Mouse (Mus musculus) hematopoietic stem cell, adult 5-6 weeks (primary cell): ENCODE data around the gene Inka2. TPM values are rescaled to one million over a fixed set of nuclear protein-coding genes. Genes with fewer than 3 reads are reported as not detected.

Experiments
- ATAC-seq, 2 experiments: fragments of 125-278 bp in 1 of 2; replicated peaks in 1 of 2; 2 replicates each; pipeline ENCODE4 v1.8.0; 2016 to 2017; ENCODE audit warnings: inconsistent platforms in 2 of 2, mild to moderate bottlenecking in 2 of 2, moderate number of reproducible peaks in 2 of 2, low read depth in 1 of 2, moderate TSS enrichment in 1 of 2; ENCODE audit not compliant: low FRiP score in 2 of 2, poor library complexity in 2 of 2, severe bottlenecking in 2 of 2, insufficient read depth in 1 of 2, low TSS enrichment in 1 of 2
- total RNA-seq: library from RNA; stranded (forward); fragments of 172-1452, 232-1000 nt; gene quantifications from 2 replicates; pipeline ENCODE4 v1.2.3, GENCODE M21; 2017

The Inka2 gene
- total RNA-seq, 1 experiment from 2014 or later: 0.30 TPM

DNA sequence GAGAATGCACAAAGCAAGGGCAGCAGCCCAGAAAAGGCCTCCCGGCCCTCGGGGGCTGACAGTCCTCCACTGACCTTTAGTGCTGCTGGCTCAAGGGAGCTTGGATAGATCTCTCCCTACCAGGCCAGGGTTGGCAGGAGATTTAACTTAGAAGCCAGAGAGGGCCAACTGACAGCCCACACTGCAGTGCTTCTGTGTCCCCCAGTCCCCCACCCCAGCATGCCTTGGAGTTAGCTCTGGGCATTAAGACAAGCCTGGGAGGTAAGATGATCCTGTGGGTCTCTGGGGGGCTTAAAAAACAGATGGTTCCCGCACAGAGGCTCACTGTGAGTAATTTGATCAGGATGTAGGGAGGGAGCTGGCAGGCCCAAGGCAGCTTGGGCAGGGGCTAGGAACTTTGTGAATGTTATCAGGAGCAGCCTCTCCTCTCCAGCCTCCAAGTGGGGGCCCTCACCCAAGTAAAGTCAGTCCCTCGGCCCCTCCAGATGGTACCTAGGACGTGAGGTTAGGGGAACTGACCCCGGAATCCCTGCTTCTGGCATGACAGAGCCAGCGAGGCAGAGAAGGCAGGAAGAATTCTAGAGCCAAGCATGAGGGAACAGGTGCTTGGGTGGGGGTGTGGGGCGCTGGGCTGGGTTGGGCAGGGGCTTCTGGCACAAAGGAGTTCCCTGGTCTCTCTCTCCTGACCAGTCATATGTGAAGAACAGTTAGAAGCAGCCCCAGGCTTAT, 9.9 kb downstream of the Inka2 start:
- ATAC-seq: no peak

DNA sequence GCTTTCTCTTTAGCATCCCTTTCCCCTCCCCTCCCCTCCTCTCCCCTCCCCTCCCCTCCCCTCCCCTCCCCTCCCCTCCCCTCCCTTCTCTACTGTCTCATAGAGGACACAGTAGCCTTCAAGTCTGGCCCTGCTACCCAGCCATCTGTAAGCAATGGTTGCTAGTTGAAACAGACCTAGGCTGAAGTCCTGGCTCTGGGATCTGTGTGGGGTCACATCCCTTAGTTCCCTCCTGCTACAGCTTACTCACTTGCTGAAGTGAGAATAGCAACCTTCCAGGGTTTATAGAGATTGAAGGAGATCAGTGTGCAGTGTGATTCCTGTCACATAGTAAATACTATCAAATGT, 10.4 kb downstream of the Inka2 start:
- ATAC-seq: no peak

DNA sequence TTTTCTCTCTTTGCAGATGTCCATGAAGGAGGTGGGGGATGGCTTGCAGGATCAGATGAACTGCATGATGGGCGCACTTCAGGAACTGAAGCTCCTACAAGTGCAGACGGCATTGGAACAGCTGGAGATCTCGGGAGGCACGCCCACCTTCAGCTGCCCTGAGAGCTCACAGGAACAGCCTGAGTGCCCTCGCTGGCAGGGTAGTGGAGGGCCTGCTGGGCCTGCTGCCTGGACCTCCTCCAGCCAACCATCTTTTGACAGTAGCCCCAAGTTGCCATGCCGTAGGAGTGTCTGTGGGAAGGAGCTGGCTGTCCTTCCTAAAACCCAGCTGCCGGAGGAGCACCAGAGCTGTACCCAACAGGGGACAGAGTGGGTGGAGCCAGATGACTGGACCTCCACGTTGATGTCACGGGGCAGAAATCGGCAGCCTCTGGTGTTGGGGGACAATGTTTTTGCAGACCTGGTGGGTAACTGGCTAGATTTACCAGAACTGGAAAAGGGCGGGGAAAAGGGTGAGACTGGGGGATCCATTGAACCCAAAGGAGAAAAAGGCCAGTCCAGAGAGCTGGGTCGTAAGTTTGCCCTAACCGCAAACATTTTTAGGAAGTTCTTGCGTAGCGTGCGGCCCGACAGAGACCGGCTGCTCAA, 12.1 kb downstream of the Inka2 start:
- no peak for ATAC-seq

DNA sequence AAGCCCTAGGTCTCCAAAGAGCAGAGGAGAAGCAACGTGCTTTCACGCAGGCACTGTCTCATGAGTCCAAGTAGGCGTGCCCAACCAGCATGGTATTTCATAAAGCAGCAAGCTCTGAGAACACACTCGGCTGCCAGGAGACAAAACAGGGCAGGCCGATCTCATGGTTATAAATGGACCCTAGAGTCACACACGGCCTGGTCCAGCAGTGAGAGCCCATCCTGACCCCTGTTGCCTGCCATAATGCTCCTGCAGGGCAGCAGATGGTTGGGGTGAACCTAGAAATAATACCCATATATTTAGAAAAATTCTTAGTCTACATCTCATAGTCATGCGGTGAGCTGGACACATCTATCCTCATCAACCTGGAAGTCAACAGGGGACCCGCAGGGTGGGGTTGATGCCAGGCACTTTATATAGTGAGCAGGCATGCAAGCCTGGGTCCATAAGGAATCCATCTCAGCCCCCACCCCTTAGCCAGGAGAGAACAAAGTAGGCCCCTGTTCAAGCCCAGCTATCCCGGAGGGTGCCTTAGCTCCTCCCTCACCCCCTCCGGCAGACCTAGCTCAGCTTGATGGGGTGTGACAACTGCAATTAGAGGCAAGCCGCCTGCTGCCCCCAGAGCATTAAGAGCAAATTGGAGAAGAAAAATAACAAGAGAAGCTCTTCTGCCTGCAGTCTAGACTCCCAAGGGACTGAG, 13.6 kb downstream of the Inka2 start:
- ATAC-seq: no peak

- ATAC-seq: no peak
Observed at GRCm38 (mm10) chr3:105718746-105719145, 14.3 kb downstream of the Inka2 start.

GRCm38 (mm10) chr3:105719979-105720378, 15.6 kb downstream of the Inka2 start:
- ATAC-seq: 0 out of 4 replicates have a peak, but pooled peaks of 1 of the 2 experiments have one; percentile 14

- ATAC-seq: no peak
Observed at GRCm38 (mm10) chr3:105720514-105720913, 16.1 kb downstream of the Inka2 start.

GRCm38 (mm10) chr3:105721681-105722201, 17.3 kb downstream of the Inka2 start:
- peak in 1 of 2 experiments; percentile 23; a peak in 1 of 4 replicates for ATAC-seq

- ATAC-seq: no peak
Observed at GRCm38 (mm10) chr3:105722510-105722909, 18.1 kb downstream of the Inka2 start.

DNA sequence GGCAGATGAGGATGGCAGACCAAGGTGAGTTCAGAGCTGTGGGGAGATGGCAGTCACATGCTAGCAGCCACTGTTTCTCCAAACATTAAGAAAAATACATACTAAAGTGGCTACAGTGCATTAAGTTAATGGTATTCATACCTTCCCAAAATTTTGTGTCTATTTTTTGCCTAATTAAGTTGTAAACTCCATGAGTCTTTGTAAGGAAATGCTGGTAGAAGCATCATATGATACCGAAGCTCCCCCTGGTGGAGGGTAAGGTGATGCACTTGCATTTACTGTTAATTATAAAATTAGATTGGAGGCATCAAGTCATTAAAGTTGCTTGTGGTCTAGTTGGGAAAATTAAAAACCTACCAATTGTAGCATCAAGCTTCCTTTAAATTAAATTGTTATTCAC, 21.6 kb downstream of the Inka2 start:
- peak; percentile 23 to 49; a peak in 1 of 4 replicates for ATAC-seq

- ATAC-seq: no peak
Observed at GRCm38 (mm10) chr3:105732360-105732759, 28.0 kb downstream of the Inka2 start.

DNA sequence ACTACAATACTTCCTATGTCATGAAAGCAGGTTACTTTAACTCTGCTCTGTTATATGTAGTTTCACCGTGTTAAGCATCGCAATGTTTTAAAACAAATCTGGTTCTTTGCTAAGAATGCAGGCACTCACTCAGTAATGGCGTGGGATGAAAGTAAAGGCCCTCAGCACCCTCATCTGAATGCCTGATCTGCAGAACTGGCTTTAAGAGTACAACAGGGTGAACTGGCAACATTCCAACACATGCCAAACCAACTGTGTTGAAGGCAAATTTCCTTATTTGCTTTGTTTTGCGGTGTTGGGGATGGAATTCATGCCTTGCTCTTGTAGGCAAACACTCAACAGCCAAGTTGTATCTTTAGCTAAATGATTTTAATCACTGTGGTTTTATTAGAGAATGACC, 29.1 kb downstream of the Inka2 start:
- no peak for ATAC-seq

- ATAC-seq: no peak
Observed at GRCm38 (mm10) chr3:105735285-105735684, 30.9 kb downstream of the Inka2 start.

DNA sequence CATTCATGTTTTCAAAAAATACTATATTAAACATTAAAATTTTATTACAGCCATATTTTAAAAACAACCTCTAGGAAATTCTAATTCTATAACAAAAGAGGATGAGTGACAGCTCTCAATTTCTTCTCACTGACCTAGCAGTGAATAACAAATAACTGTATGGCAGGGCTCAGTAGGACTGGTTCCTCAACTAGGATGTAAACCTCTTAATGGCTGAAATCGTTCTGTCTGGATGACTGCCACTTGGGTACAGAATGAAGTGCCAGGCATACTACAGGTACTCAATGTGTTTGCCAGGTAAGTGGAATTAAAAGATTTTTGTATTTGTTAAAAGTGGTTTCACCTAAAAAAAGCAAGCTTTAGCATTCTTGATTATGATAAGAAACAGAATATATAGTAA, 31.7 kb downstream of the Inka2 start:
- no peak for ATAC-seq

- ATAC-seq: no peak
Observed at GRCm38 (mm10) chr3:105737070-105737469, 32.7 kb downstream of the Inka2 start.

DNA sequence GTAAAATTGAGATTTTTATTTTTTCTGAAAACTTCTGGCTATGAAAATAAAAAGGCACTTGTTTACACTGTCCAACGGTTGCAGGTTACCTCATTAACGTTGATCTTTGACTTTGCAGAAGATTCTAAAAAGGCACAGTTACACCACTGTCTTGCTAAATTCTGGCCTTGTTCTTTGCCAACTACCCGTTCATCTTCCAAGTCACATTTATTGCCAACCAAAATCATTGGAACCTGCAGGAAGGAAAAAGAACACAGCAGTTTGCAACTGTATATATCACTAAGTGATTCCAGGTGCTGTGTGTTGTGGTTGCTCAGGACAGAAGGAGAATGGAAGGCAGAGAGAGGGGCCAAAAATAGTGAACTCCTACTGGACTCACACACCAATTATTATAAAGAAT, 33.3 kb downstream of the Inka2 start:
- ATAC-seq: no peak

GRCm38 (mm10) chr3:105746542-105746941, 42.1 kb downstream of the Inka2 start:
- ATAC-seq: no peak

DNA sequence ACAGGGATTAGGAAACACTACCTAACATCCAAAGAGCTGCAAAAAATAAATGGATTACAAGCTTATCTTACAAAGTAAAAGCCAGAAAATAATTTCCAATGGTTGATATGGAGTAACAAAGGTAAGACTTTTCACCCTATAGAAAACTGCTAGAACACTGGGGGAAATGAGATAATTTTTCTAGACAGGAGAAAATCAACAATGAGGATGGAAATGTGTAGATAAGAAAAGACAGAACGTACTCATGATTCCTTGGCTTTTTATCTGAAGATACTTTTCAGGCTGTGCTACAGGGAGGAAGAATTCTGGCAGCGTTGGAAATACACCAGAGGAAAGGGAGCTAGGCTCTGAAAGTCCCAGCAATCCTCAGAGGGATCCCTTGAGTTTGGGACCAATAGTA, 46.4 kb downstream of the Inka2 start:
- ATAC-seq: no peak
